ENCODE assay signal across 9 mouse cellular contexts in the genomic region with DNA sequence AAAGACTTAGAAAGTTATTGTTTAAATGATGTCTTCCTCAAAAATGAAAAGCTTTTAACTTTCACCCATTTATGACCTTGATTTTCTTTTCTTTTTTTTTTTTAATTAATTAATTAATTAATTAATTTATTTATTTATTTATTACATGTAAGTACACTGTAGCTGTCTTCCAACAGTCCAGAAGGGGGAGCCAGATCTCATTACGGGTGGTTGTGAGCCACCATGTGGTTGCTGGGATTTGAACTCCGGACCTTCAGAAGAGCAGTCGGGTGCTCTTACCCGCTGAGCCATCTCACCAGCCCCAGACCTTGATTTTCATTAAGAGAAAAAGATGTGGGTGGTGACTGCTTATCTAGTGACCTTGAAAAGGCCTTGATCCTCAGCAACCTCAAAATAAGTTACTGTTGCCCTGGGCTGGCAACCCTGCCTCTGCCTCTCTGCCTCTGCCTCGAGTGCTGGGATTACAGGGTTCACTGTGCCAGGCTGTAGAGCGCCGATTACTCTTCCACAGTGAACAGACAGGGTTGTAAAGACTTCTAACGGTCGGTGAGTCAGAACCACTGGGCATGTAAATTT. TPM values are rescaled to one million over a fixed set of nuclear protein-coding genes. Genes with fewer than 3 reads are reported as not detected.
DNase-seq lines count a peak whose midpoint lies in the region; ATAC-seq and TF ChIP-seq lines count a peak whose summit lies in the region.
"Had no signal": no experiment of that assay in that cellular context is flagged by ENCODE, and none has a peak within 500 bp of the region (broad histone marks: within the 10 kb centered on the region; RNA-seq: fewer than 3 reads in every experiment).

No protein-coding gene starts in this region.

- TF ChIP-seq CTCF in liver, embryonic 14.5 days (IDR thresholded peaks at IDR 0.05; ENCODE audit: low read depth) = peak; percentile 16; the same call in 1 of the 2 replicates
- TF ChIP-seq CTCF in CH12.LX (conservative IDR thresholded peaks at IDR 0.05 in 1 of 2, IDR thresholded peaks at IDR 0.05 in 1 of 2; ENCODE audit: low read depth in 2 of 2, low read length in 2 of 2) = peak in 1 of 2 experiments; percentile 28; a peak in 2 of 4 replicates

- no peak for TF ChIP-seq RAD21 in CH12.LX (IDR thresholded peaks at IDR 0.05; ENCODE audit: low read depth, low read length)

- H3K27me3 ChIP-seq in forebrain, embryonic 14.5 days (replicated peaks; ENCODE audit: control insufficient read depth, insufficient read depth, low read length) = no peaks in the 10 kb centered on the region
- no peaks in the 10 kb centered on the region for H3K27me3 ChIP-seq in forebrain, embryonic 13.5 days
- no peaks in the 10 kb centered on the region for H3K27me3 ChIP-seq in liver, embryonic 14.5 days (ENCODE audit: control insufficient read depth, insufficient read depth, low read length)
- no peaks in the 10 kb centered on the region for H3K27me3 ChIP-seq in CH12.LX (replicated peaks)
- H3K27me3 ChIP-seq: forebrain, embryonic 12.5 days had no signal

- H3K4me3 ChIP-seq in forebrain, embryonic 14.5 days (ENCODE audit: low read depth, low read length) = no peak overlapping the region
- H3K4me3 ChIP-seq in forebrain, embryonic 13.5 days = no peak overlapping the region
- H3K4me3 ChIP-seq in liver, embryonic 14.5 days (ENCODE audit: insufficient read depth in 1 of 2, low read depth in 2 of 2, low read length in 2 of 2) = no peak overlapping the region
- no peak overlapping the region for H3K4me3 ChIP-seq in CH12.LX (replicated peaks in 1 of 3; ENCODE audit: low read depth in 2 of 3, low read length in 2 of 3, poor library complexity in 1 of 3)
- H3K4me3 ChIP-seq: forebrain, embryonic 12.5 days had no signal

- 89% methylated on average over 9 of the region's 9 CpGs for WGBS in forebrain, embryonic 14.5 days
- WGBS in forebrain, embryonic 13.5 days = 90% methylated on average over 9 of the region's 9 CpGs
- 86% methylated on average over 9 of the region's 9 CpGs for WGBS in liver, embryonic 14.5 days (ENCODE audit: insufficient replicate concordance)

- TF ChIP-seq EP300 in liver, embryonic 14.5 days (IDR thresholded peaks at IDR 0.05; ENCODE audit: low read depth) = no peak
- no peak for TF ChIP-seq EP300 in CH12.LX (IDR thresholded peaks at IDR 0.05; ENCODE audit: low read length)

- no peak overlapping the region for H3K9ac ChIP-seq in forebrain, embryonic 14.5 days (ENCODE audit: low read length)
- H3K9ac ChIP-seq in forebrain, embryonic 13.5 days = no peak overlapping the region
- H3K9ac ChIP-seq in liver, embryonic 14.5 days (replicated peaks) = no peak overlapping the region
- no peak overlapping the region for H3K9ac ChIP-seq in CH12.LX (ENCODE audit: insufficient read depth, low read depth)
- H3K9ac ChIP-seq: forebrain, embryonic 12.5 days had no signal

- no peaks in the 10 kb centered on the region for H3K79me2 ChIP-seq in CH12.LX (replicated peaks; ENCODE audit: control insufficient read depth, extremely low read depth, insufficient read depth, poor library complexity, severe bottlenecking)

- no peak overlapping the region for H3K27ac ChIP-seq in forebrain, embryonic 14.5 days (ENCODE audit: low read depth, low read length)
- H3K27ac ChIP-seq in forebrain, embryonic 13.5 days = no peak overlapping the region
- H3K27ac ChIP-seq in liver, embryonic 14.5 days = no peak overlapping the region
- no peak overlapping the region for H3K27ac ChIP-seq in CH12.LX (ENCODE audit: insufficient read depth, low read depth)
- H3K27ac ChIP-seq: forebrain, embryonic 12.5 days had no signal

- H3K4me2 ChIP-seq in forebrain, embryonic 14.5 days (ENCODE audit: low read length) = no peak overlapping the region
- no peak overlapping the region for H3K4me2 ChIP-seq in forebrain, embryonic 13.5 days
- H3K4me2 ChIP-seq in liver, embryonic 14.5 days (ENCODE audit: low read depth) = no peak overlapping the region
- H3K4me2 ChIP-seq in CH12.LX (ENCODE audit: insufficient read depth, low read depth, poor library complexity, severe bottlenecking) = no peak overlapping the region
- H3K4me2 ChIP-seq: forebrain, embryonic 12.5 days had no signal

- peak; percentile 28 for DNase-seq in forebrain, embryonic 14.5 days (ENCODE audit: low spot score)
- no peak for DNase-seq in liver, embryonic 14.5 days (ENCODE audit: low read depth in 3 of 3, low spot score in 3 of 3)
- no peak for DNase-seq in liver
- peak; percentile 18 for DNase-seq in CH12.LX (ENCODE audit: extremely low read depth)
- DNase-seq in adrenal gland, postnatal 36 days = peak; percentile 30 to 46
- no peak for DNase-seq in thymus, postnatal 25 days
- no peak for DNase-seq in yolk sac, embryonic 10.5 days (ENCODE audit: low spot score)

- dilution Hi-C loops in CH12.LX (cut with MboI; ENCODE audit: extremely low pct_ligation_motif_present, extremely low pct_unique_long_range_greater_than_20kb, low sequenced_read_pairs) = no loop called here

- no peaks in the 10 kb centered on the region for H3K9me3 ChIP-seq in forebrain, embryonic 14.5 days (replicated peaks; ENCODE audit: control insufficient read depth, low read length)
- no peaks in the 10 kb centered on the region for H3K9me3 ChIP-seq in forebrain, embryonic 13.5 days (replicated peaks)
- H3K9me3 ChIP-seq in liver, embryonic 14.5 days (ENCODE audit: control insufficient read depth, low read length) = no peaks in the 10 kb centered on the region
- no peaks in the 10 kb centered on the region for H3K9me3 ChIP-seq in CH12.LX (replicated peaks; ENCODE audit: low read length)
- H3K9me3 ChIP-seq: forebrain, embryonic 12.5 days had no signal

- ATAC-seq in forebrain, embryonic 14.5 days = no peak
- ATAC-seq in forebrain, embryonic 13.5 days = no peak
- no peak for ATAC-seq in liver, embryonic 14.5 days (ENCODE audit: insufficient read depth)

- in situ Hi-C loops in CH12.LX (cut with MboI; ENCODE audit: low pct_ligation_motif_present, low pct_unique_long_range_greater_than_20kb, low sequenced_read_pairs) = no loop called here

- H3K36me3 ChIP-seq in forebrain, embryonic 14.5 days (ENCODE audit: control insufficient read depth, insufficient read depth, low read length) = peaks cover 72% of the 10 kb centered on the region
- H3K36me3 ChIP-seq in forebrain, embryonic 13.5 days (ENCODE audit: poor library complexity, severe bottlenecking) = peaks cover 75% of the 10 kb centered on the region
- peaks cover 70% of the 10 kb centered on the region for H3K36me3 ChIP-seq in liver, embryonic 14.5 days (replicated peaks; ENCODE audit: control insufficient read depth, insufficient read depth, low read depth)
- peaks cover 55 to 79% of the 10 kb centered on the region in 2 experiments for H3K36me3 ChIP-seq in CH12.LX (replicated peaks in 1 of 2; ENCODE audit: control insufficient read depth in 1 of 2, insufficient read depth in 1 of 2, low read length in 1 of 2)

- no peak for TF ChIP-seq POLR2A in CH12.LX (IDR thresholded peaks at IDR 0.05; ENCODE audit: low read depth, low read length)

- no peaks in the 10 kb centered on the region for H3K4me1 ChIP-seq in forebrain, embryonic 14.5 days (ENCODE audit: control insufficient read depth, insufficient read depth, low read length)
- peaks cover 3% of the 10 kb centered on the region for H3K4me1 ChIP-seq in forebrain, embryonic 13.5 days
- H3K4me1 ChIP-seq in liver, embryonic 14.5 days (replicated peaks; ENCODE audit: control insufficient read depth in 2 of 2, insufficient read depth in 2 of 2, low read length in 1 of 2) = no peaks in the 10 kb centered on the region
- peaks cover 0 to 3% of the 10 kb centered on the region in 2 experiments; a peak in 1 of 4 replicates for H3K4me1 ChIP-seq in CH12.LX (ENCODE audit: control insufficient read depth in 1 of 2, insufficient read depth in 2 of 2)

TF ChIP-seq in CH12.LX, 34 proteins besides CTCF, POLR2A, EP300 and RAD21 (continues in another document):
- no peak for TF ChIP-seq MAFK (IDR thresholded peaks at IDR 0.05; ENCODE audit: insufficient replicate concordance, low read length)
- no peak for TF ChIP-seq USF2 (conservative IDR thresholded peaks at IDR 0.05; ENCODE audit: low read depth, low read length)
- TF ChIP-seq HCFC1 (IDR thresholded peaks at IDR 0.05; ENCODE audit: low read depth, low read length) = no peak
- no peak for TF ChIP-seq ZKSCAN1 (IDR thresholded peaks at IDR 0.05; ENCODE audit: borderline replicate concordance, low read depth, low read length)
- no peak for TF ChIP-seq CHD2 (IDR thresholded peaks at IDR 0.05; ENCODE audit: low read length)
- no peak for TF ChIP-seq TCF12 (IDR thresholded peaks at IDR 0.05; ENCODE audit: low read depth, low read length)
- TF ChIP-seq NRF1 (IDR thresholded peaks at IDR 0.05; ENCODE audit: low read depth, low read length) = no peak
- TF ChIP-seq MAX (IDR thresholded peaks at IDR 0.05; ENCODE audit: low read length) = no peak

RNA-seq across cellular contexts. Expression of gene Rbm20, which starts 33.0 kb away (rescaled TPM):
- 4.4 and 4.7 TPM in 2 replicates for polyA plus RNA-seq in forebrain, embryonic 14.5 days (2014; fragmentation: Nextera tagmentation; extraction: Ambion mirVana)
- 5.8 and 7.9 TPM in 2 replicates for polyA plus RNA-seq in forebrain, embryonic 13.5 days (2015; fragmentation: Nextera tagmentation; extraction: Ambion mirVana)
- polyA plus RNA-seq in liver, embryonic 14.5 days (2012; rRNA removed) = 0.04 and 0.08 TPM in 2 replicates
- polyA plus RNA-seq in liver, embryonic 14.5 days (2014; fragmentation: Nextera tagmentation; extraction: Ambion mirVana) = 0.18 TPM in 2 replicates
- total RNA-seq in CH12.LX (2012; rRNA removed) = 0.08 and 0.13 TPM in 2 replicates
- 0.04 and 0.05 TPM in 2 replicates for total RNA-seq in CH12.LX (2014; rRNA removed)
- polyA plus RNA-seq in CH12.LX (2012; ENCODE audit: insufficient read length, low read depth) = 0.49 and 0.56 TPM in 2 replicates
- 1 to 10 TPM; 1.4 to 2.1 TPM for total RNA-seq in adrenal gland, postnatal 36 days (2021)

RNA-seq across cellular contexts. Expression of gene Smc3, which starts 43.9 kb away (rescaled TPM):
- 61.8 and 70.9 TPM in 2 replicates for polyA plus RNA-seq in forebrain, embryonic 14.5 days (2014; fragmentation: Nextera tagmentation; extraction: Ambion mirVana)
- 87.3 and 87.4 TPM in 2 replicates for polyA plus RNA-seq in forebrain, embryonic 13.5 days (2015; fragmentation: Nextera tagmentation; extraction: Ambion mirVana)
- 12.5 and 25.2 TPM in 2 replicates for polyA plus RNA-seq in liver, embryonic 14.5 days (2012; rRNA removed)
- polyA plus RNA-seq in liver, embryonic 14.5 days (2014; fragmentation: Nextera tagmentation; extraction: Ambion mirVana) = 30.3 and 38.0 TPM in 2 replicates
- total RNA-seq in CH12.LX (2012; rRNA removed) (45.7 and 54.0 TPM in 2 replicates), CH12.LX (2014; rRNA removed) (56.0 and 62.1 TPM in 2 replicates)
- polyA plus RNA-seq in CH12.LX (2012; ENCODE audit: insufficient read length, low read depth) = 75.2 and 76.3 TPM in 2 replicates
- 10 to 100 TPM; 32.5 TPM for total RNA-seq in adrenal gland, postnatal 36 days (2021)

RNA-seq across cellular contexts. Expression of gene Nutf2-ps1, which starts 55.2 kb away (rescaled TPM):
- polyA plus RNA-seq in forebrain, embryonic 14.5 days (2014; fragmentation: Nextera tagmentation; extraction: Ambion mirVana) = 276 and 308 TPM in 2 replicates
- 412 and 436 TPM in 2 replicates for polyA plus RNA-seq in forebrain, embryonic 13.5 days (2015; fragmentation: Nextera tagmentation; extraction: Ambion mirVana)
- 45.0 and 105 TPM in 2 replicates for polyA plus RNA-seq in liver, embryonic 14.5 days (2012; rRNA removed)
- 167 and 188 TPM in 2 replicates for polyA plus RNA-seq in liver, embryonic 14.5 days (2014; fragmentation: Nextera tagmentation; extraction: Ambion mirVana)
- 50.8 and 51.3 TPM in 2 replicates for total RNA-seq in CH12.LX (2012; rRNA removed)
- 195 and 220 TPM in 2 replicates for total RNA-seq in CH12.LX (2014; rRNA removed)
- 366 and 509 TPM in 2 replicates for polyA plus RNA-seq in CH12.LX (2012; ENCODE audit: insufficient read length, low read depth)
- total RNA-seq in adrenal gland, postnatal 36 days (2021) = 10 to 100 TPM; 74.1 to 79.8 TPM

Comparison
In these comparisons a context has a peak if more than half of its experiments do, and no peak if none do; other contexts are left out.
1. DNase-seq: peak in forebrain, embryonic 14.5 days (single experiment), CH12.LX (single experiment) and adrenal gland, postnatal 36 days (2 of 2); none in liver, embryonic 14.5 days (0 of 3), liver (single experiment), thymus, postnatal 25 days (single experiment) and yolk sac, embryonic 10.5 days (single experiment).